Mouse (Mus musculus) heart, adult 18-20 months (tissue): ENCODE results near the gene Galk2. TPM values are rescaled to one million over a fixed set of nuclear protein-coding genes. Genes with fewer than 3 reads are reported as not detected.

Source experiments
- DNase-seq, 2 experiments: peaks; one replicate each; pipeline ENCODE4 v3.0.0; 2021 to 2022; ENCODE audit warnings: mixed read lengths in 1 of 2
- total RNA-seq, 2 experiments: library from RNA; stranded (reverse); gene quantifications; 2 replicates each; pipeline ENCODE4 v1.2.3; 2021

The Galk2 gene
- total RNA-seq, 2 experiments from 2014 or later: 12.1 to 12.7 TPM

- no peak for DNase-seq
Measured at GRCm38 (mm10) chr2:125900797-125901410, 42.0 kb downstream of the Galk2 start.

GRCm38 (mm10) chr2:125901426-125901825 is 42.5 kb downstream of the Galk2 start:
- no peak for DNase-seq

- DNase-seq: no peak
Measured at GRCm38 (mm10) chr2:125906407-125907066, 47.6 kb downstream of the Galk2 start.

- no peak for DNase-seq
Measured at GRCm38 (mm10) chr2:125907580-125908255, 48.8 kb downstream of the Galk2 start.

GRCm38 (mm10) chr2:125914167-125914566 is 55.3 kb downstream of the Galk2 start:
- DNase-seq: no peak

GRCm38 (mm10) chr2:125914713-125915112 is 55.8 kb downstream of the Galk2 start:
- no peak for DNase-seq

GRCm38 (mm10) chr2:125916652-125917296 is 57.9 kb downstream of the Galk2 start:
- DNase-seq: no peak

- no peak for DNase-seq
Measured at GRCm38 (mm10) chr2:125917297-125917679, 58.4 kb downstream of the Galk2 start.

- no peak for DNase-seq
Measured at GRCm38 (mm10) chr2:125921273-125921672, 62.4 kb downstream of the Galk2 start.

- DNase-seq: no peak
Measured at GRCm38 (mm10) chr2:125922149-125922548, 63.2 kb downstream of the Galk2 start.

- DNase-seq: peak; percentile 37 to 61
Measured at GRCm38 (mm10) chr2:125922877-125923276, 64.0 kb downstream of the Galk2 start.

- no peak for DNase-seq
Measured at GRCm38 (mm10) chr2:125923346-125923745, 64.4 kb downstream of the Galk2 start.

- DNase-seq: no peak
Measured at GRCm38 (mm10) chr2:125924554-125924953, 65.6 kb downstream of the Galk2 start.

- no peak for DNase-seq
Measured at GRCm38 (mm10) chr2:125925081-125925480, 66.2 kb downstream of the Galk2 start.

- DNase-seq: no peak
Measured at GRCm38 (mm10) chr2:125929396-125929795, 70.5 kb downstream of the Galk2 start.

- no peak for DNase-seq
Measured at GRCm38 (mm10) chr2:125929872-125930271, 71.0 kb downstream of the Galk2 start.

- DNase-seq: no peak
Measured at GRCm38 (mm10) chr2:125931193-125931592, 72.3 kb downstream of the Galk2 start.

GRCm38 (mm10) chr2:125932734-125933133 is 73.8 kb downstream of the Galk2 start:
- no peak for DNase-seq

GRCm38 (mm10) chr2:125933977-125934376 is 75.1 kb downstream of the Galk2 start:
- DNase-seq: no peak

GRCm38 (mm10) chr2:125936396-125936795 is 77.5 kb downstream of the Galk2 start:
- DNase-seq: no peak

GRCm38 (mm10) chr2:125938993-125939642 is 80.2 kb downstream of the Galk2 start:
- DNase-seq: no peak

GRCm38 (mm10) chr2:125941111-125941785 is 82.3 kb downstream of the Galk2 start:
- DNase-seq: no peak
